Mouse (Mus musculus) myocyte (in vitro differentiated cells): ENCODE measurements around the gene Jmjd1c. TPM values are rescaled to one million over a fixed set of nuclear protein-coding genes. Genes with fewer than 3 reads are reported as not detected.

Source experiments
- H3K27me3 ChIP-seq: one replicate; pipeline ENCODE4 v1.6.1; 2011; ENCODE audit not compliant: control insufficient read depth, insufficient read depth, insufficient read length
- H3K36me3 ChIP-seq: one replicate; pipeline ENCODE4 v1.6.1; 2011; ENCODE audit not compliant: control insufficient read depth, insufficient read depth
- H3K4me2 ChIP-seq: one replicate; pipeline ENCODE4 v1.6.1; 2011; ENCODE audit warnings: low read depth, control low read depth
- H3K4me3 ChIP-seq: one replicate; pipeline ENCODE4 v1.5.1; 2011; ENCODE audit warnings: mild to moderate bottlenecking, control low read depth, moderate library complexity
- H3K79me2 ChIP-seq: one replicate; pipeline ENCODE4 v1.6.1; 2011; ENCODE audit not compliant: control insufficient read depth, insufficient read depth
- H3ac ChIP-seq: one replicate; pipeline ENCODE4 v1.6.1; 2011; ENCODE audit not compliant: control insufficient read depth, insufficient read length
- CEBPB ChIP-seq: IDR thresholded peaks from 2 replicates; pipeline ENCODE4 v1.6.1; 2011; ENCODE audit warnings: mild to moderate bottlenecking, moderate library complexity; ENCODE audit not compliant: poor library complexity, insufficient read depth, severe bottlenecking
- E2F4 ChIP-seq: IDR thresholded peaks from one replicate; pipeline ENCODE4 v1.6.1; 2011; ENCODE audit warnings: mild to moderate bottlenecking, control low read depth, moderate library complexity; ENCODE audit not compliant: insufficient read depth
- MAX ChIP-seq: IDR thresholded peaks from one replicate; pipeline ENCODE4 v1.6.1; 2011; ENCODE audit warnings: low read depth, mild to moderate bottlenecking, control low read depth
- MYOD1 ChIP-seq, 3 experiments: IDR thresholded peaks; one replicate each; pipeline ENCODE4 v1.6.1; 2011; ENCODE audit warnings: control low read depth in 2 of 3, low read depth in 2 of 3, mild to moderate bottlenecking in 2 of 3, moderate library complexity in 1 of 3; ENCODE audit not compliant: insufficient read length in 2 of 3, control insufficient read depth in 1 of 3
- MYOG ChIP-seq, 3 experiments: IDR thresholded peaks; one replicate each; pipeline ENCODE4 v1.6.1; 2011; ENCODE audit warnings: control low read depth in 2 of 3, low read depth in 2 of 3, mild to moderate bottlenecking in 2 of 3; ENCODE audit not compliant: insufficient read length in 2 of 3, control insufficient read depth in 1 of 3, insufficient read depth in 1 of 3
- POLR2A ChIP-seq: IDR thresholded peaks from one replicate; pipeline ENCODE4 v1.6.1; 2011; ENCODE audit warnings: low read depth, mild to moderate bottlenecking, control low read depth, moderate library complexity; ENCODE audit not compliant: insufficient read length
- POLR2AphosphoS2 ChIP-seq: IDR thresholded peaks from one replicate; pipeline ENCODE4 v1.6.1; 2011; ENCODE audit warnings: low read depth, control low read depth; ENCODE audit not compliant: insufficient read length
- REST ChIP-seq: IDR thresholded peaks from one replicate; pipeline ENCODE4 v1.6.1; 2011; ENCODE audit warnings: mild to moderate bottlenecking, control low read depth, moderate library complexity; ENCODE audit not compliant: insufficient read depth, insufficient read length
- SRF ChIP-seq: IDR thresholded peaks from one replicate; pipeline ENCODE4 v1.6.1; 2011; ENCODE audit warnings: low read depth; ENCODE audit not compliant: control insufficient read depth, insufficient read length
- TCF12 ChIP-seq: IDR thresholded peaks from one replicate; pipeline ENCODE4 v1.6.1; 2011; ENCODE audit warnings: mild to moderate bottlenecking, control low read depth; ENCODE audit not compliant: poor library complexity, insufficient read depth, severe bottlenecking
- TCF3 ChIP-seq: IDR thresholded peaks from one replicate; pipeline ENCODE4 v1.6.1; 2011; ENCODE audit warnings: low read depth, control low read depth; ENCODE audit not compliant: insufficient read length
- USF1 ChIP-seq: IDR thresholded peaks from one replicate; pipeline ENCODE4 v1.6.1; 2011; ENCODE audit warnings: low read depth, mild to moderate bottlenecking, control low read depth, moderate library complexity
- polyA plus RNA-seq: library from polyadenylated mRNA; unstranded; fragments of >200 nt; fragmentation: generic; extraction: Trizol; gene quantifications from one replicate; pipeline ENCODE4 v1.2.1, GENCODE M21; 2012; ENCODE audit warnings: missing spikeins

Gene Jmjd1c
- polyA plus RNA-seq, 1 experiment = 5.6 TPM

DNA sequence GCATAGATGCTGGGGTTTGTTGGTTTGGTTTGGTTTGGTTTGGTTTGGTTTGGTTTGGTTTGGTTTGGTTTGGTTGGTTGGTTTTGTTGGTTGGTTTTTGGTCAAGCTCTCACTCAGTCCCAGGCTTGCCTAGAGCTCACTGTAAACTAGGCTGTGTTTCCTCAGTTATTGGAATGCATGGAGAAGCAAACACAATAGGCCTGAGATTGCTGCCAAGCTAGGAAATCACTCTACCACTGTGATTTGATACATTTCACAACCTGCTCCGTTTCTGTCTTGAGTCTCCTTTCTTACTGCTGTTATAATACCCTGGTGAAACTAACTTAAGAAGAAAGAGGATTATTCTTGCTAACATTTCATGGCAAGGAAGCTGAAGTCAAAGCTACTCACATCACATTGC is 117.8 kb downstream of the Jmjd1c start:
- TF ChIP-seq POLR2A = no peak
- TF ChIP-seq REST = no peak
- no peak for TF ChIP-seq TCF3
- Histone ChIP-seq H3K79me2 (peaks cover 74% of the 10 kb centered on the region), H3K27me3 (no peaks in the 10 kb centered on the region), H3K4me3 (no peak overlapping the region), H3ac (no peak overlapping the region), H3K4me2 (no peak overlapping the region), H3K36me3 (peaks cover 20% of the 10 kb centered on the region)

DNA sequence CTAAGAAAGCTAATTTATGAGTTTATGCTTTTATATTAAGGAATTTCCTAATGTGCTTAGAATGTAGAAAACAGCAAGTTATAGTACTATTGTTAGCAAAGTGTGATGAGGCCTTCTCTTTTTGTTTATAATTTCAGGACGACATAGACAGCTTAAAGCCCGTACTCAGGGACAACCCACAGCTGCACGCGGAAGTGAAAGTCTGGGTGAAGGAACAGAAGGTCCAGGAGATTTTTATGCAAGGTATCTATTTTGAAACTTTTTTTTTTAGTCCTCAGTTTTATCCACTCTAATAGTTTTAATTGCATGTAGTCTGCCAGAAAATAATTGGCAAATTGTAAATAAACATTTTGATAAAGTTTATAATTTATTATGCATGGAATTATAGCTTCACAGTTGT is 119.2 kb downstream of the Jmjd1c start:
- no peak overlapping the region for H3K4me3 ChIP-seq
- H3K36me3 ChIP-seq = peaks cover 31% of the 10 kb centered on the region
- peaks cover 60% of the 10 kb centered on the region for H3K79me2 ChIP-seq
- no peak overlapping the region for H3ac ChIP-seq
- no peaks in the 10 kb centered on the region for H3K27me3 ChIP-seq
- H3K4me2 ChIP-seq = no peak overlapping the region
- no peak for TF ChIP-seq CEBPB

DNA sequence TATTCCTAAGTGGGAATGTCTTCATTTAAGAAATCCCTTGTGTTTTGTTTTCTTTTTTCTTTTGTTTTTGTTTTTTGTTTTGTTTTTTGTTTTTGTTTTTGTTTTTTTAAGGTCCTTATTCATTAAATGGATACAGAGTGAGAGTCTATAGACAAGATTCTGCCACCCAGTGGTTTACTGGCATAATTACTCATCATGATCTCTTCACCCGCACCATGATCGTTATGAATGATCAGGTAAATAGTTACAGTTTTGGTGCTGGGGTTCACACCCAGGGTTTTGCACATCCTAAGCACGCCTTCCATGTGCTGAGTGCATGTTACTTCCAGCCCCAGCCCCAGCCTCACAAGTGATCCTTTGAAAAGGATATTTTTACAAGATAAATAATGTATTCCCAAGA is 120.9 kb downstream of the Jmjd1c start:
- Histone ChIP-seq H3K36me3 (peaks cover 48% of the 10 kb centered on the region), H3K4me3 (no peak overlapping the region), H3ac (no peak overlapping the region), H3K27me3 (no peaks in the 10 kb centered on the region), H3K4me2 (no peak overlapping the region), H3K79me2 (peaks cover 53% of the 10 kb centered on the region)
- TF ChIP-seq MYOD1 (IDR thresholded peaks at IDR 0.05; ENCODE audit: control insufficient read depth in 1 of 3, insufficient read length in 2 of 3, low read depth in 2 of 3) (no peak), SRF (no peak), USF1 (no peak), CEBPB (no peak), TCF12 (no peak), POLR2AphosphoS2 (no peak)

DNA sequence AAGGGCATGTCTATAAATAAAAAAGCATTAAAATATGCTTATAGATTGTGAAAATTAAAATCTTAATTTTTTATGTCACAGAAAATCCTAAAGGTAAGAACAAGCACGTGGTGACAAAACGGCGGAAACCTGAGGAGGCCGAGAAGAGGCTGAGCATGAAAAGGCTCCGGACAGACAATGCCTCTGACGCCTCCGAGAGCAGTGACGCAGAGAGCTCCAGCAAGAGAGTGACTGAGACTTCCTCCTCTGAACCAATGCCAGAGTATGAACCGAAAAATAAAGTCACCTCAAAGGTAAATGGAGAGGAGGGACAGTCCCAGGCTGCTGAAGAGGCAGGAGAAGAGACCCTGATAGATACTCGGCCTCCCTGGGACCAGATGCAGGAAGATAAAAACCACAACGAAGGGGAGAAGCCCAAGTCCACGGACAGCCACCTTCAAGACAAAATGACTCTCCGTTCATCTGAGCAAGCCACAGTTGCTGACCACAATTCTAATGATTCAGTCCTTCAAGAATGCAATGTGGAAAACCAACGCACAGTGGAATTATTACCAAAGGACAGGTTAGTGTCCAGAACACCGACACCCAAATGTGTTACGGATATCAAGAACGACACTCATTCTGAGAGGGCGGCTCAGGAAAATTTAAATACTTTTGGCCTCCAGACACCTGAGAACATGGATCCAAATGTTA is 123.1 kb downstream of the Jmjd1c start:
- TF ChIP-seq TCF12 (no peak), SRF (no peak), E2F4 (no peak), POLR2AphosphoS2 (no peak), POLR2A (no peak), MYOG (IDR thresholded peaks at IDR 0.05; ENCODE audit: control insufficient read depth in 1 of 3, insufficient read depth in 1 of 3, insufficient read length in 2 of 3, low read depth in 2 of 3) (no peak), TCF3 (no peak), CEBPB (no peak), REST (no peak), MYOD1 (IDR thresholded peaks at IDR 0.05; ENCODE audit: control insufficient read depth in 1 of 3, insufficient read length in 2 of 3, low read depth in 2 of 3) (no peak), USF1 (no peak), MAX (no peak)
- peaks cover 37% of the 10 kb centered on the region for H3K79me2 ChIP-seq
- H3ac ChIP-seq = no peak overlapping the region
- H3K4me3 ChIP-seq = no peak overlapping the region
- no peak overlapping the region for H3K4me2 ChIP-seq
- peaks cover 53% of the 10 kb centered on the region for H3K36me3 ChIP-seq
- H3K27me3 ChIP-seq = no peaks in the 10 kb centered on the region

DNA sequence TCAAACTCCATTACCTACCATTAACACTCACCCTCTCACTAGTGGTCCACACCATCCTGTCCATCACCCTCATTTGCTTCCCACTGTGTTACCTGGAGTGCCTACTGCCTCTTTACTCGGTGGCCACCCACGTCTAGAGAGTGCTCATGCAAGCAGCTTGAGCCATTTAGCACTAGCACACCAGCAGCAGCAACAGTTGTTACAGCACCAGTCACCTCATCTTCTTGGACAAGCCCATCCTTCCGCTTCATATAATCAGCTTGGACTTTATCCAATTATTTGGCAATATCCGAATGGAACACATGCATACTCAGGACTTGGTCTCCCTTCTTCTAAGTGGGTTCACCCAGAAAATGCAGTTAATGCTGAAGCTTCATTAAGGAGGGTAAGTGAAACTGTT is 124.3 kb downstream of the Jmjd1c start:
- peaks cover 64% of the 10 kb centered on the region for H3K36me3 ChIP-seq

More for the DNA sequence above, 124.3 kb downstream of the Jmjd1c start:
- Histone ChIP-seq H3ac (no peak overlapping the region), H3K27me3 (no peaks in the 10 kb centered on the region), H3K79me2 (peaks cover 30% of the 10 kb centered on the region), H3K4me3 (no peak overlapping the region), H3K4me2 (no peak overlapping the region)
- TF ChIP-seq TCF12 = no peak
- no peak for TF ChIP-seq SRF
- no peak for TF ChIP-seq MAX
- no peak for TF ChIP-seq TCF3
- no peak for TF ChIP-seq E2F4
- TF ChIP-seq POLR2A = no peak
- TF ChIP-seq MYOG (IDR thresholded peaks at IDR 0.05; ENCODE audit: control insufficient read depth in 1 of 3, insufficient read depth in 1 of 3, insufficient read length in 2 of 3, low read depth in 2 of 3) = no peak
- TF ChIP-seq REST = no peak
- TF ChIP-seq MYOD1 (IDR thresholded peaks at IDR 0.05; ENCODE audit: control insufficient read depth in 1 of 3, insufficient read length in 2 of 3, low read depth in 2 of 3) = no peak
- no peak for TF ChIP-seq USF1
- no peak for TF ChIP-seq CEBPB
- TF ChIP-seq POLR2AphosphoS2 = no peak
